Mouse (Mus musculus) heart, adult 8-10 months (tissue): ENCODE measurements around the gene Spag6. TPM values are rescaled to one million over a fixed set of nuclear protein-coding genes. Genes with fewer than 3 reads are reported as not detected.
A peak's percentile ranks its signal among the peaks of the same experiment; 100 is the strongest.

Experiments used
- DNase-seq: peaks from one replicate; pipeline ENCODE4 v3.0.0; 2022; ENCODE audit warnings: low spot score
- total RNA-seq, 4 experiments: library from RNA; stranded (reverse); gene quantifications; 2 replicates each; pipeline ENCODE4 v1.2.4; 2022

The Spag6 gene
- under 1 TPM in 3 of 4 experiments, not detected in 1; 0.38 to 0.65 (median 0.49) TPM for total RNA-seq

DNA sequence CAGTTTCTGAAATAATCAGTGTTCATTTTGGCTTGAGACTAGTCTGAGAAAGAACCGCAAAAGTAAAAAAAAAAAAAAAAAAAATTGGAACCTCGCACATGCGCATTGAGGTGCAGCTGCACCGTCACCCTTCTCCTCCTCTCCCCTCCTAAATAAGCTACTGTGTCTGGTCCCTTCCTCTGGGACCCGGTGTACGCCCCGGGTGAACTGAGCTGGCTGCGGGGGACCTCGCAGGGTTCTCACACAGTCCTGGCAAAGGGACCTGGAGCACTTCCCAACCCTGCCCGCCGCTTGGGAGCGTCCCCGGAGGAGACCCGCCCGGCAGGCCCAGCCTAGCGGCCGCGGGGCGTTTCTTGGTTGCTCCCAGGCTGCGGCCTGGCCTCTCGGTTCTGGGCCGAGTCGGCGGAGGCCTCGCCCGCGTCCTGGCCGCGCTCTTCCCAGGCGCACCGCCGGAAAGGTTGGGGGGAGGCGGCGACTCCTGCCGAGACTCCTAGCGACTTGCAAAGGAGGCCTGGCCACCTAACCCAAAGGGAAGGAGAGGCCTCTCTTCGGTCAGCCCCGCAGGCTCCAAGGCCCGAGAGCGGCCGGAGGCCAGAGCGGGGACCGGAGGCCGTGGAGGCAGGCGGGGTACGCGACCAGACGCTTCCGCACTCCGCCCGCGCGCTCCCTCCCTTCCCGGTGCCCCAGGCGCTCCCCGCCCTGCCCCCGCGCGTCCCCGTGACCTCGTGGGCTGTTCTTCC is at the start of gene Spag6:
Spag6 (plus strand) TSS at position 162 of the 740 bp plus-strand sequence.
- peak; percentile 80 for DNase-seq

GRCm38 (mm10) chr2:18648563-18648962 is 45.3 kb upstream of the Spag6 start:
- no peak for DNase-seq

GRCm38 (mm10) chr2:18654821-18655220 is 39.0 kb upstream of the Spag6 start:
- DNase-seq = no peak

- no peak for DNase-seq
Measured at GRCm38 (mm10) chr2:18664003-18664402, 29.8 kb upstream of the Spag6 start.

- no peak for DNase-seq
Measured at GRCm38 (mm10) chr2:18671041-18671440, 22.8 kb upstream of the Spag6 start.

- peak; percentile 94 for DNase-seq
Measured at GRCm38 (mm10) chr2:18672133-18672765, 21.6 kb upstream of the Spag6 start, which contains the start of gene Commd3. Commd3 (plus strand) TSS chr2:18672384.

GRCm38 (mm10) chr2:18672766-18673164 is 21.1 kb upstream of the Spag6 start:
- DNase-seq = no peak

GRCm38 (mm10) chr2:18673766-18674165 is 20.1 kb upstream of the Spag6 start:
- no peak for DNase-seq

- DNase-seq = no peak
Measured at GRCm38 (mm10) chr2:18674193-18674902, 19.5 kb upstream of the Spag6 start.

GRCm38 (mm10) chr2:18675681-18676456 is 18.0 kb upstream of the Spag6 start:
- no peak for DNase-seq

DNA sequence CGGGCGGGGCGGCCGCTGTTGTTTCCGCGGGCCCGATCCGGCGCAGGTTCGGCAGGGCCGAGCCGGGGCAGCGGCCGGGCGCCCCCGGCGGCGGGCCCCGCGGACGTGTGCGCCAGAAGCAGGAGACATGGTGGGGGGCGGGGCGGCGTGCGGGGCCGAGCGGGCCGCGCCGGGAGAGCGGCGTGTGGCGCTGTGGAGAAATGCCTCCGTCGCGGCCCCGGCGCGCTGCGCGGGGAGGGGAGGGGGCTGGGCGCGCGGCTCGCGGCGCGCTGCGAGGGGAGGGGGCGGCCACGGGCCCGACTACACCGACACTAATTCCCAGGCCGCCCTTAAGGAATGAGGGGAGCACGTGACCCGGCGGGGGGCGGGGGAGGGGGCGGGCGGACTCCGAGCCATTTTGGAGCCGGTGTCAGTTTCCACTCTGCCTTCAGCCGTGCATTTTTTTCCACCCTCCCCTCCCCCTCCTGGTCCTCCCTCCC is 17.3 kb upstream of the Spag6 start:
- DNase-seq = no peak

DNA sequence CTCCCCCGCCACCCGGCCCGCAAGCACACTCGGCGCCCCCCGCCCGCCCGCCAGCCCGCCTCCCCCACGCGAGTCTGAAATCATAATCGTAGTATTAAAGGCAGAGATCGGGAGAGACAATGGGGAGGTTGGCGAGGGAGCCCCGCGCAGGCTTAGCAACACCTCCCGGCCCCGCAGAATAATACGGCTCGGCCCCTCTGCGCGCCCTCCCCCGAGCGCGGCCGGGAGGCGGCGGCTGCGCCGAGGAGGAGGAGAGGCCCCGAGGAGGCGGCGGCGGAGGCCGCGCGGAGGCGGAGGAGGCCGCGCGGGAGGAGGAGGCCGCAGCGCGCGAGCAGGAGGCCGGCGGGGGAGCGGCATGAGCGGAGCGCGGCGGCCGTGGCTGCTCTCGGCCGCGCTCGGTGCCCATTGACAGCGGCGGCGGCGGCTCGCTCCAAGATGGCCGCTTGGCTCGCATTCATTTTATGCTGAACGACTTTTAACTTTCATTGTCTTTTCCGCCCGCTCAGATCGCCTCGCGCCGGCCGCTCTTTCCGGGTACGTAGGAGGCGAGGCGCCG is 16.8 kb upstream of the Spag6 start, which contains the start of gene Bmi1:
Bmi1 (plus strand) TSS at position 83 of the 556 bp plus-strand sequence.
- no peak for DNase-seq

GRCm38 (mm10) chr2:18677631-18678471 is 16.0 kb upstream of the Spag6 start:
- DNase-seq = no peak

DNA sequence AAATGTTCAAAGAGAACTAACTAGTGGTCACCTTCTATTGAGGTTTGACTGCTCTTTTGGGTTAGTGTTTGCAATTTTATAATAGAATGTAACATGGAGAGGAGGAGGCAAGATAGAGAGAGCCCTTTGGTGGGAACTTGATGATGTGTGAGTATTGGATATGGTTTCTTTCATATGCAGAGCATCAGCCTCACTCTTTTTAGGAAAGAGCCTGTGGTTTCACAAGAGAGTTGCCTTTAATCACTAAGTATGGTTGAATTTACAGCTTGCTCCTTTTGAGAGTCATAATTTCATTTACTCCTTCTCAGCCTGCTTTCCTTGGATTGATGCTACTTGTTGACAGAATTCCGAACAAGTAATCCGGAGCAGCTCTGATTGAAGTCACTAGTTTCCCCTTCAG is 14.1 kb upstream of the Spag6 start:
- DNase-seq = no peak

DNA sequence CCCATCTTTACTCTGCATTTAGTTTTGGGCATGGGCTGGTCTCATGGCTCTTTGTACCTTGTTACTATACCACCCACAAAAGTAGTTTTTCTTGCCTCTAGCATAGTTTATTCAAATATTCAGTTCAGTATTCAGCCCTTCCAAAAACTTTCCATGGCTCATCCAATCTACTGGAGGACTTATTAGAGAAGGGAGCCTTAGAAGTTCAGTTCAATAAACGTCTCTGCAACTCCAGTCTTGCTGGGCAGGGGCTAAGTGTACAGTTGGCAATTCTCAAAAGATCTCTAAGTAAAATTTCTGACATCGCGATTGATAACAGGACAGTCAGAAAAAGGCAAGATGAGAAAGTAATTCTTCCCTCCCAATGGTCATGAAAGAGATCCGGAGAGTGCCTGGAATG is 13.3 kb upstream of the Spag6 start:
- DNase-seq = no peak

- DNase-seq = no peak
Measured at GRCm38 (mm10) chr2:18680961-18681360, 12.9 kb upstream of the Spag6 start.

GRCm38 (mm10) chr2:18684062-18684461 is 9.8 kb upstream of the Spag6 start:
- DNase-seq = no peak

GRCm38 (mm10) chr2:18686386-18686785 is 7.4 kb upstream of the Spag6 start:
- DNase-seq = no peak

GRCm38 (mm10) chr2:18686826-18687519 is 6.9 kb upstream of the Spag6 start:
- no peak for DNase-seq
